In genomic region chr8:106932376-106933065, GRCm38 (mm10) we compare ENCODE assay signal across 8 mouse cellular contexts. TPM values are rescaled to one million over a fixed set of nuclear protein-coding genes. Genes with fewer than 3 reads are reported as not detected.
DNase-seq lines count a peak whose midpoint lies in the region; ATAC-seq lines count a peak whose summit lies in the region.

No protein-coding gene starts in this region.

- no peaks in the 10 kb centered on the region for H3K27me3 ChIP-seq in heart, embryonic 11.5 days (ENCODE audit: control insufficient read depth, insufficient read depth, low read length)
- H3K27me3 ChIP-seq in kidney, embryonic 15.5 days: no peaks in the 10 kb centered on the region

- H3K9me3 ChIP-seq in heart, embryonic 11.5 days (replicated peaks; ENCODE audit: control insufficient read depth, low read length): no peaks in the 10 kb centered on the region
- no peaks in the 10 kb centered on the region for H3K9me3 ChIP-seq in kidney, embryonic 15.5 days (replicated peaks)

- H3K4me2 ChIP-seq in heart, embryonic 11.5 days: peak overlapping the region; percentile 65
- H3K4me2 ChIP-seq in kidney, embryonic 15.5 days: peak overlapping the region; percentile 60

- 17% methylated on average over 22 of the region's 22 CpGs for WGBS in heart, embryonic 11.5 days (ENCODE audit: insufficient replicate concordance)
- 13% methylated on average over 22 of the region's 22 CpGs for WGBS in kidney, embryonic 15.5 days

- H3K4me1 ChIP-seq in heart, embryonic 11.5 days (ENCODE audit: control insufficient read depth, insufficient read depth, low read length): peaks cover 10% of the 10 kb centered on the region
- peaks cover 34% of the 10 kb centered on the region for H3K4me1 ChIP-seq in kidney, embryonic 15.5 days

- H3K27ac ChIP-seq in heart, embryonic 11.5 days (ENCODE audit: low read depth, low read length): no peak overlapping the region
- H3K27ac ChIP-seq in kidney, embryonic 15.5 days: peak overlapping the region; percentile 37; the same call in 1 of the 2 replicates

- H3K4me3 ChIP-seq in heart, embryonic 11.5 days (ENCODE audit: low read depth, low read length): peak overlapping the region; percentile 18
- peak overlapping the region; percentile 33 for H3K4me3 ChIP-seq in kidney, embryonic 15.5 days (replicated peaks)

- H3K9ac ChIP-seq in heart, embryonic 11.5 days (ENCODE audit: low read depth, low read length): peak overlapping the region; percentile 65
- peak overlapping the region; percentile 31 for H3K9ac ChIP-seq in kidney, embryonic 15.5 days

- no peak for ATAC-seq in heart, embryonic 11.5 days (replicated peaks; ENCODE audit: insufficient number of reproducible peaks, low FRiP score, low TSS enrichment)
- no peak for ATAC-seq in kidney, embryonic 15.5 days (replicated peaks; ENCODE audit: low FRiP score)

- no peaks in the 10 kb centered on the region for H3K36me3 ChIP-seq in heart, embryonic 11.5 days (ENCODE audit: control insufficient read depth, insufficient read depth, low read length)
- H3K36me3 ChIP-seq in kidney, embryonic 15.5 days: no peaks in the 10 kb centered on the region

- DNase-seq in layer of hippocampus, postnatal 36 days: peak; percentile 20 to 22
- no peak for DNase-seq in layer of hippocampus, adult 9-10 months (ENCODE audit: low spot score)
- peak; percentile 16 to 35 for DNase-seq in cerebellum, postnatal 14 days
- peak; percentile 27 to 45 for DNase-seq in lung, postnatal 4 days
- no peak for DNase-seq in frontal cortex, adult 2 months (ENCODE audit: extremely low spot score in 1 of 2, low spot score in 1 of 2)
- DNase-seq in MN1 (ENCODE audit: low spot score): no peak

RNA-seq across cellular contexts. Expression of gene Sntb2, which starts 3.0 kb away (rescaled TPM):
- total RNA-seq in layer of hippocampus, postnatal 36 days (2021): 10 to 100 TPM; 22.4 to 27.9 TPM
- polyA plus RNA-seq in heart, embryonic 11.5 days (2014; fragmentation: Nextera tagmentation; extraction: Ambion mirVana): 6.0 and 8.0 TPM in 2 replicates
- polyA plus RNA-seq in kidney, embryonic 15.5 days (2015; fragmentation: Nextera tagmentation; extraction: Ambion mirVana): 15.6 and 16.4 TPM in 2 replicates
- polyA plus RNA-seq in frontal cortex, adult 2 months (2012; rRNA removed): 6.0 and 6.8 TPM in 2 replicates

RNA-seq across cellular contexts. Expression of gene Utp4, which starts 39.1 kb away (rescaled TPM):
- 10 to 100 TPM; 41.0 to 43.5 TPM for total RNA-seq in layer of hippocampus, postnatal 36 days (2021)
- polyA plus RNA-seq in heart, embryonic 11.5 days (2014; fragmentation: Nextera tagmentation; extraction: Ambion mirVana): 53.9 and 56.9 TPM in 2 replicates
- polyA plus RNA-seq in kidney, embryonic 15.5 days (2015; fragmentation: Nextera tagmentation; extraction: Ambion mirVana): 85.8 and 86.4 TPM in 2 replicates
- 27.4 and 28.9 TPM in 2 replicates for polyA plus RNA-seq in frontal cortex, adult 2 months (2012; rRNA removed)

Comparison
In these comparisons a context has a peak if more than half of its experiments do, and no peak if none do; other contexts are left out.
1. DNase-seq: peak in layer of hippocampus, postnatal 36 days (2 of 2), cerebellum, postnatal 14 days (2 of 2) and lung, postnatal 4 days (2 of 2); none in layer of hippocampus, adult 9-10 months (single experiment), frontal cortex, adult 2 months (0 of 2) and MN1 (single experiment).